Mouse (Mus musculus): ENCODE measurements around the gene Zfp768.
"Not testable (repeated sequence)": the region's sequence is repeated elsewhere in the genome, so short reads cannot be mapped to it uniquely, and the experiment has no call there.

Gene Zfp768

GRCm38 (mm10) chr7:127355796-127356195 is 10.4 kb upstream of the Zfp768 start:
- DNase-seq = no peak

GRCm38 (mm10) chr7:127351230-127352004 is 6.0 kb upstream of the Zfp768 start:
- DNase-seq = no peak

GRCm38 (mm10) chr7:127346676-127347075 is 1.3 kb upstream of the Zfp768 start:
- no peak for DNase-seq

- no peak for DNase-seq
These were observed 297 bp downstream of the Zfp768 start for GRCm38 (mm10) chr7:127345092-127345491.

- no peak for DNase-seq
These were observed 1.0 kb downstream of the Zfp768 start for GRCm38 (mm10) chr7:127344371-127344770.

- no peak for DNase-seq
These were observed 1.9 kb downstream of the Zfp768 start for GRCm38 (mm10) chr7:127343351-127344019.

- no peak for DNase-seq
These were observed 2.5 kb downstream of the Zfp768 start for GRCm38 (mm10) chr7:127342888-127343287.

- DNase-seq = peak; percentile 27 to 38
These were observed 3.1 kb downstream of the Zfp768 start for GRCm38 (mm10) chr7:127342332-127342731.

- DNase-seq = not testable (repeated sequence)
These were observed 3.5 kb downstream of the Zfp768 start for GRCm38 (mm10) chr7:127341861-127342260.

- no peak for DNase-seq
These were observed 4.0 kb downstream of the Zfp768 start for GRCm38 (mm10) chr7:127341356-127341755.

- DNase-seq = no peak
These were observed 7.8 kb downstream of the Zfp768 start for GRCm38 (mm10) chr7:127337636-127338035.

GRCm38 (mm10) chr7:127335604-127336003 is 9.8 kb downstream of the Zfp768 start:
- DNase-seq = no peak

GRCm38 (mm10) chr7:127333240-127333639 is 12.1 kb downstream of the Zfp768 start:
- no peak for DNase-seq

- no peak for DNase-seq
These were observed 18.7 kb downstream of the Zfp768 start for GRCm38 (mm10) chr7:127326685-127327084.

GRCm38 (mm10) chr7:127325550-127325949 is 19.8 kb downstream of the Zfp768 start:
- DNase-seq = no peak

GRCm38 (mm10) chr7:127324944-127325343 is 20.4 kb downstream of the Zfp768 start:
- DNase-seq = no peak

GRCm38 (mm10) chr7:127322085-127322484 is 23.3 kb downstream of the Zfp768 start:
- DNase-seq = peak; percentile 17 to 25

- no peak for DNase-seq
These were observed 24.3 kb downstream of the Zfp768 start for GRCm38 (mm10) chr7:127321106-127321505.

- no peak for DNase-seq
These were observed 31.5 kb downstream of the Zfp768 start for GRCm38 (mm10) chr7:127313912-127314311.

GRCm38 (mm10) chr7:127309951-127310350 is 35.4 kb downstream of the Zfp768 start:
- no peak for DNase-seq

GRCm38 (mm10) chr7:127308887-127309286 is 36.5 kb downstream of the Zfp768 start:
- peak; percentile 59 to 68 for DNase-seq

GRCm38 (mm10) chr7:127308431-127308830 is 37.0 kb downstream of the Zfp768 start:
- DNase-seq = no peak

GRCm38 (mm10) chr7:127297586-127298193 is 47.7 kb downstream of the Zfp768 start:
- no peak for DNase-seq
